ENCODE assay signal across 9 mouse cellular contexts in the genomic region with DNA sequence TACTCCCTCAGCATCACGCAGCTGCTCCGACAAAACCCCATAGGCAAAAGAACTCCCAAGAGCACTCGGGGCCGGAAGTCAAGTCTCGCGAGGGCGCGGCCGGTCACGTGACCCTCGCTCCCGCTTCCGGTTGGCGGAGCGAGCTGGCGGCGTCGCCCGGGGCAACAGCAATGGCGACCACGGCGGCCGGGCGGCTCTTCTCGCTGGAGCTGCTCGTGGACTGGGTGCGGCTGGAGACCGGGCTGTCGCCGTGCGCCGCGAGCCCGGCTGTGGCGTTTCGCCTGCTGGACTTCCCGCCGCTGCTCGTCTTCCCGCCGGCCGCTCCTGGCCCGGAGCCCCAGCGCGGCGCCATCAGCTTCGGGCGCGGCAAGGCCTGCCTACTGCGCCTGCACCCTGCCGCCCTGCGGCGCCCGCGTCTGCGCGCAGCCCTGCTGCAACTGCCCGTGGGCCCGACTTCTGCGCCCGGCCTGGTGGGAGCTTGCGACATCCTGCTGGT. TPM values are rescaled to one million over a fixed set of nuclear protein-coding genes. Genes with fewer than 3 reads are reported as not detected.
DNase-seq lines count a peak whose midpoint lies in the region.
"Had no signal": no experiment of that assay in that cellular context is flagged by ENCODE, and none has a peak within 500 bp of the region (broad histone marks: within the 10 kb centered on the region; RNA-seq: fewer than 3 reads in every experiment).

Map10 (plus strand) TSS at position 119 of the 496 bp plus-strand sequence.

- peak within 1 kb of the TSS; percentile 93 for H3K27ac ChIP-seq in midbrain, embryonic 10.5 days (replicated peaks)

- intact Hi-C loops in left cerebral cortex, postnatal 36 days (cut with DNase I): no loop called here

- H3K36me3 ChIP-seq in midbrain, embryonic 10.5 days: peaks cover 25% of the 10 kb centered on the region

- peak; percentile 90 for DNase-seq in adrenal gland, postnatal 14 days
- DNase-seq in embryo, embryonic 9.5 days (ENCODE audit: extremely low spot score): peak; percentile 85
- DNase-seq in heart, adult 18-20 months: peak; percentile 91 to 92
- DNase-seq in kidney, adult 11 months: peak; percentile 82
- peak; percentile 89 to 90 for DNase-seq in left cerebral cortex, postnatal 36 days (ENCODE audit: low spot score in 2 of 2)
- DNase-seq in midbrain, embryonic 10.5 days (ENCODE audit: low spot score): peak; percentile 88
- peak; percentile 83 to 84 for DNase-seq in right cerebral cortex, postnatal 36 days (ENCODE audit: low spot score in 2 of 2)
- peak; percentile 70 to 86 for DNase-seq in urinary bladder, postnatal 36 days (ENCODE audit: low spot score in 2 of 2)

- peaks cover 37% of the 10 kb centered on the region for H3K4me1 ChIP-seq in midbrain, embryonic 10.5 days

- H3K9me3 ChIP-seq in midbrain, embryonic 10.5 days (replicated peaks): peaks cover 37% of the 10 kb centered on the region

- H3K27me3 ChIP-seq in midbrain, embryonic 10.5 days (ENCODE audit: low read depth, poor library complexity, severe bottlenecking): peaks cover 26% of the 10 kb centered on the region

- 1% methylated on average over 62 of the region's 62 CpGs for WGBS in midbrain, embryonic 10.5 days

- H3K4me3 ChIP-seq in midbrain, embryonic 10.5 days: peak within 1 kb of the TSS; percentile 74
- H3K4me3 ChIP-seq: myocyte had no signal

RNA-seq across cellular contexts. Expression of gene Map10, which starts in this region (rescaled TPM):
- total RNA-seq in adrenal gland, postnatal 14 days (2021): 3.3 and 3.6 TPM in 2 replicates
- 1 to 10 TPM; 4.5 to 5.1 TPM for total RNA-seq in heart, adult 18-20 months (2021)
- total RNA-seq in left cerebral cortex, postnatal 36 days (2021): 1 to 10 TPM; 3.6 to 5.3 TPM
- 7.8 and 8.0 TPM in 2 replicates for polyA plus RNA-seq in midbrain, embryonic 10.5 days (2016; fragmentation: Nextera tagmentation; extraction: Ambion mirVana)
- polyA plus RNA-seq: myocyte had no signal

Comparison
In these comparisons a context has a peak if more than half of its experiments do, and no peak if none do; other contexts are left out.
1. Peak in every context shown above with its lines: DNase-seq, H3K4me3 ChIP-seq and H3K27ac ChIP-seq.